Mouse (Mus musculus): ENCODE data around the gene Fam131c.

DNA sequence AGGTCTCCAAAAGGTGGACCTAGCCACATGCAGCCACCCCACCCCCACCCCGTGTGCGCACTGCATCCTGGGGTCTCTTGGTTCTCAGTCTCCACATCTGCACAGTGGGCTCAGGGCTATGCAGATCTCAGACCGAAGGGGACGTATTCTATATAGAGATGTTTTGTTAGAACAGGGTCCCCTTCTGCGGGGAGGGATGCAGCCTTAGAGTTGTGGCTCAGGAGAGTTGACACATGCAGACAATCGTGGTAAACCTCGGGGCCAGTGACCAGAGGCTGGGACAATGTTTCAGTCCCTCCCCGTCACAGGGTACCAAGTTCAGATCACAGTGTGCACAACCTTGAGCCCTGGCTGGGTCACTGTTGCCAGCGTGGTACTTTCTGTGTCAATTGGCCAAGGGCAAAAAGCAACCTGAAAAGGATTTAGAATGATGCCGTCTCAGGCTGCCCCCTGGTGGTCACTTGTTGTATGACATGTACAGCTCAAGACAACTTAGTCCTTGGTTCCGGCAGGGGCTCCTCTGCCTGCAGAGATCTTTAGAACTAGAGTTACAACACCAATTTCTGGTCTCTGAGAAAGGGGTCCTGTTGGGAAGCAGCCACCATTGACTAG, 5.0 kb upstream of the Fam131c start:
- TF ChIP-seq CTCF (IDR thresholded peaks at IDR 0.05; ENCODE audit: low read depth) (peak; percentile 91), EP300 (IDR thresholded peaks at IDR 0.05; ENCODE audit: low read depth) (no peak)
